Mouse (Mus musculus) heart, adult 2 months (tissue): Measurements from ENCODE around the gene Foxe3. TPM values are rescaled to one million over a fixed set of nuclear protein-coding genes. Genes with fewer than 3 reads are reported as not detected.

ENCODE experiments used
- DNase-seq, 2 experiments: peaks; one replicate each; pipeline ENCODE4 v3.0.0; 2021
- H3K27ac ChIP-seq: fragments of 200-600 bp; 2 replicates; pipeline ENCODE4 v1.8.1; 2022
- H3K27me3 ChIP-seq: fragments of 200-500 bp; 2 replicates; pipeline ENCODE4 v1.6.1; 2012; ENCODE audit warnings: mild to moderate bottlenecking, low read length, inconsistent platforms, mixed read lengths; ENCODE audit not compliant: control insufficient read depth, insufficient read depth
- H3K36me3 ChIP-seq: fragments of 200-500 bp; 2 replicates; pipeline ENCODE4 v1.6.1; 2012; ENCODE audit warnings: low read length, inconsistent platforms; ENCODE audit not compliant: control insufficient read depth, insufficient read depth
- H3K4me1 ChIP-seq: fragments of 200-500 bp; 2 replicates; pipeline ENCODE4 v1.6.1; 2011; ENCODE audit warnings: low read length; ENCODE audit not compliant: control insufficient read depth, insufficient read depth
- H3K4me3 ChIP-seq: fragments of 200-600 bp; 2 replicates; pipeline ENCODE4 v1.8.1; 2022
- H3K79me2 ChIP-seq: fragments of 200-500 bp; replicated peaks from 2 replicates; pipeline ENCODE4 v1.6.1; 2012; ENCODE audit warnings: mild to moderate bottlenecking, inconsistent platforms, low read length, moderate library complexity, mixed read lengths; ENCODE audit not compliant: control insufficient read depth, insufficient read depth
- H3K9ac ChIP-seq: fragments of 200-500 bp; 2 replicates; pipeline ENCODE4 v1.6.1; 2012; ENCODE audit warnings: low read depth, mild to moderate bottlenecking, control low read depth, inconsistent platforms, low read length, mixed read lengths
- CTCF ChIP-seq: fragments of 200-600 bp; IDR thresholded peaks from 2 replicates; pipeline ENCODE4 v1.8.1; 2022; ENCODE audit warnings: antibody characterized with exemption, mild to moderate bottlenecking, moderate library complexity
- EP300 ChIP-seq: fragments of 200-500 bp; IDR thresholded peaks from 2 replicates; pipeline ENCODE4 v1.6.1; 2011; ENCODE audit warnings: low read depth, low read length, control low read depth; ENCODE audit not compliant: insufficient read depth
- POLR2A ChIP-seq: fragments of 200-500 bp; IDR thresholded peaks from 2 replicates; pipeline ENCODE4 v1.6.1; 2011; ENCODE audit warnings: mild to moderate bottlenecking, low read depth, low read length, control low read depth; ENCODE audit not compliant: insufficient read depth
- WGBS: fragments of 180-500 bp; shearing (Covaris S2); methylation state at CpG from one replicate; pipeline ENCODE4 v1.1.7; 2018; 5-methylcytosine and 5-hydroxymethylcytosine counted together
- intact Hi-C: fragments of 180-260 bp; cut with DNase I; formaldehyde crosslinking; loops from one replicate; pipeline ENCODE4 v1.15.1; 2025
- polyA plus RNA-seq: library from polyadenylated mRNA; depleted of rRNA; stranded (reverse); fragments of >200 nt; gene quantifications from 2 replicates; pipeline ENCODE4 v1.2.3, GENCODE M21; 2012; rRNA removed
- total RNA-seq, 2 experiments: library from RNA; stranded (reverse); gene quantifications; 2 replicates each; pipeline ENCODE4 v1.2.3; 2021

Foxe3 gene
- total and polyA plus RNA-seq, 3 experiments = not detected

DNA sequence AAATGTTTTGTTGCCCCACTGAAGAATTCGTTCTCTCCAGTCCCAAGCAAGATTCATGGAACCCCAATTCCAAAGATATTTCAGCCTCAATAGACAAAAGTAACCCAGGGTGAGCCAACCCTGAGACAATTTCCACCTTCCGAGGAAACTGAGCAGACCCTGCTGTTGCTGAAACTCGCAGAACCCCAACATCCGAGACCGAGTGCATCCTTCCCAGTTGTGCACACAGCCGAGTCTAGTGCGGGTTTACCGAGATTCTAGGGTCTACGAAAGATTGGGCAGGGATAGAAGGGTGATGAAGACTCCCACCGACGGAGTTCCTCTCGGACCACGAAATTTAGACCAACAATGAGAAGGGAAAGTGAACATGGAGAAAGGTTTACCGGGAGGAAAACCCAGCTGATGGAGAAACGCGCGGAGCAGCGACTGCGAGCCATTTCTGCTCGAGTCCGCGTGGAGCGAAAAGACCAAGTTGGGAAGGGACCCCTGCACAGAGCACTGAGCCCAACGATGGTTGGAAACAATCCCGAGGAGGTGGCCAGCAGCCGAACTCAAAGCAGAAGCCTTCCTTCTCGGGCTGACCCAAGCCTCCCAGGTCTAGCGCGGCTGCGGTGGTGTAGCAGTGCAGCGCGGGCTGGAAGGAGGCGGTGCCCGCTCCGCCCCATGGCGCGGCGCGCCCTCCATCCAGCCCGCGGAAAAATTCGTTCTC, 24.0 kb downstream of the Foxe3 start:
- Histone ChIP-seq H3K4me3 (no peak overlapping the region), H3K4me1 (0 out of 2 replicates have a peak, but pooled peaks cover 1% of the 10 kb centered on the region), H3K79me2 (no peaks in the 10 kb centered on the region), H3K36me3 (no peaks in the 10 kb centered on the region), H3K27ac (no peak overlapping the region), H3K27me3 (peaks cover 28% of the 10 kb centered on the region), H3K9ac (no peak overlapping the region)
- TF ChIP-seq EP300 (no peak), CTCF (no peak), POLR2A (no peak)
- intact Hi-C loops = no loop called here
- DNase-seq = peak in 1 of 2 experiments; percentile 42
- 4% methylated on average over 42 of the region's 42 CpGs for WGBS

DNA sequence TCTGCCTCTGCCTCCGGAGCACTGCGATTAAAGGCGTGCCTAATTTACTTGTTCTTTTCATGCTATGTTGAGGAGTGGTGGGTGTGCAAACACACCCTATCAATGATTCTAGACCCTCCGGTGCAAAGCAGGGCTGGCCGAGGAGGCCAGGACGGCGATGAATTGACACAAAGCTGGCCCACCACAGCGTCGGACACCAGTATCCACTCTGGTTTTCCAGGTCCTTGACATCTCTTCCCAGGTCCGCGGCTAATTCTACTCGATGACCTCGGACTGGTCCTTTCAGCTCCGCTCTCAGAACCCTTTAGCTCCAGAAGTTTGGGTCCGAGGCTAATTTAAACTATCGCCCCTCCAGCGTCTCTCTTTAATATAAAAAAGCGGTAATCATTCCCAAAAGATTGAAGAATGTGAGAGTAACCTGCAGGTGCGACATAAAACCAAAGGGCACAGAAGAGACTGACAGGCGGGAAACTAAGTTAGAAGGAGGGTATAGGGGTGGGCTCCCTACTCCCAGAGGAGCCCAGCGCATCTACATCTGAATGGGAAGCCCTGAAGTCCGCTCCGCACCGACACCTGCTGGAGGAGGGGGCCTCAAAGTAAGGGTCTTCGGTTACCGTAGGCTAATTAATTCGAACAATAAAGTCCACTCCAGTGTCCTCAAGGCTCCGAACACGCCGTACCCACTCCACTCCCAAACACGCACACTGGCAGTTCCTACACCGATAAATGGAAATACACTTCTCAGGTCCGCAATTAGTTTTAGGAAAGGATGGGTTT, 24.8 kb downstream of the Foxe3 start:
- Histone ChIP-seq H3K9ac (no peak overlapping the region), H3K36me3 (no peaks in the 10 kb centered on the region), H3K79me2 (no peaks in the 10 kb centered on the region), H3K27me3 (peaks cover 28% of the 10 kb centered on the region), H3K4me3 (no peak overlapping the region), H3K4me1 (0 out of 2 replicates have a peak, but pooled peaks cover 1% of the 10 kb centered on the region), H3K27ac (no peak overlapping the region)
- WGBS = 8% methylated on average over 33 of the region's 33 CpGs
- intact Hi-C loops = no loop called here
- no peak for DNase-seq
- TF ChIP-seq EP300 (no peak), POLR2A (no peak), CTCF (no peak)

DNA sequence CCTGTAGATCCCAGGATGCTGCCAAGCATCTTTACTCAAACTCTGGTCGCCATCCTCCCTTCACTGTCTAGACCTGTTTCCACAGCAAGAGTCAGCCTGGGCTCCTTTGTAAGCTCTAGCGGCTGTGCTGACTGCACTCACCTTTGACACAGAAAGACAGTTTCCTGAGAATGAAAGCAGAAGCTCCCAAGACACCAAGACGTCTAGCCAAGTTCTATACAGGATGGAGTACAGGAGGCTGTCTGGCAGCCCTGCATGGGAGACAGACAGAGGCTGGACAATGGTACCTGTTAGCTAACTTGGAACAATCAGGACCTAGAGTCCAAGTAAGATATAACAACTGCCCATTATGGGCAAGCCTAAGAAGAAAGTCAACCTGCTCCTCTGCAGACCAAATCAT, 25.9 kb downstream of the Foxe3 start:
- peaks cover 28% of the 10 kb centered on the region for H3K27me3 ChIP-seq
- 4% methylated on average over 3 of the region's 3 CpGs for WGBS
- no peak for DNase-seq
- no peak overlapping the region for H3K9ac ChIP-seq
- H3K4me1 ChIP-seq = 0 out of 2 replicates have a peak, but pooled peaks cover 1% of the 10 kb centered on the region
- TF ChIP-seq EP300 (no peak), POLR2A (no peak), CTCF (no peak)
- intact Hi-C loops = no loop called here
- H3K36me3 ChIP-seq = no peaks in the 10 kb centered on the region
- H3K79me2 ChIP-seq = no peaks in the 10 kb centered on the region
- no peak overlapping the region for H3K27ac ChIP-seq
- no peak overlapping the region for H3K4me3 ChIP-seq

DNA sequence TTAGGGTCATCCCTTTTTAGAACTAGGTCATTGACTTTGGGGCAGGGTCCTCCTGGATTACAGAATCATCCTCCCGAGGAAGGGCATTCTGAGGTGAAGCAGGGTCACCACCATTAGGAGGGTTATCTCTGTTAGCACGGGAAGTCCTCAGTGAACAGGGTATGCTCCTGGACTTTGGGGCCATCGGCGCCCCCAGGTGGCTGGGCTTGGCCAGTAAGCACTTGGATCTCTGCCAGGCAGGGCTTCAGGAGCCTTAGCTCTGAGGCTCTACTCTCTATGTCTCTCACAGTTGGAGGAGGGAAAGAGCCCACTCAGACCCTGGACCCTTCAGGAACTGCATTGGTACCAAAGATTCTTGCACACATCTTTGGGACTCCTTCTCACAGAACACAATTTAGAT, 28.0 kb downstream of the Foxe3 start:
- H3K4me3 ChIP-seq = no peak overlapping the region
- intact Hi-C loops = no loop called here
- H3K27me3 ChIP-seq = peaks cover 25% of the 10 kb centered on the region
- no peak overlapping the region for H3K27ac ChIP-seq
- DNase-seq = no peak
- 0 out of 2 replicates have a peak, but pooled peaks cover 1% of the 10 kb centered on the region for H3K4me1 ChIP-seq
- no peaks in the 10 kb centered on the region for H3K79me2 ChIP-seq
- no peaks in the 10 kb centered on the region for H3K36me3 ChIP-seq
- WGBS = 14% methylated on average over 4 of the region's 4 CpGs
- peak; percentile 53 for TF ChIP-seq CTCF
- TF ChIP-seq POLR2A = no peak
- no peak overlapping the region for H3K9ac ChIP-seq

DNA sequence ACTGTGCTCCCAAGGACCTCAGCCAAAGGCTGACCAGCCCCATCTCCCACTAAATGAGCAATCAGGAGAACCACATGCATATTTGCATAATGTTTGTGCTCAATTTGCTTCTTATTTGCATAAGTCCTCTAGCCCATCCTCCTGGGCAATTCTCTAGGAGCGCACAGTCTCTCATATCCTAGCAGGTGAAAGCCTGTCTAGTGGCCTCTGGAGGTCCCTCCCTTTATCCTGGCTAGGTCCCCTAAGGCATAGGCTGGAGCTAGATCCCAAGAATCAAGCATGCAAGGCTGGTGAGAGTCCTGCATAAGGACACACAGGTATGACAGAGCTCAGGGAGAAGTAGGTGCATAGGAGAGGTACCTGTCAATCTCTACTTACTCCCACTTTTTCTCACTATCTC, 43.6 kb downstream of the Foxe3 start:
- Histone ChIP-seq H3K36me3 (no peaks in the 10 kb centered on the region), H3K4me3 (no peak overlapping the region), H3K27ac (no peak overlapping the region), H3K9ac (no peak overlapping the region), H3K4me1 (no peaks in the 10 kb centered on the region), H3K27me3 (no peaks in the 10 kb centered on the region), H3K79me2 (no peaks in the 10 kb centered on the region)
- DNase-seq = no peak
- WGBS = 84% methylated on average over 1 of the region's 1 CpGs
- intact Hi-C loops = no loop called here
- TF ChIP-seq POLR2A = no peak
- TF ChIP-seq EP300 = no peak
- TF ChIP-seq CTCF = no peak

DNA sequence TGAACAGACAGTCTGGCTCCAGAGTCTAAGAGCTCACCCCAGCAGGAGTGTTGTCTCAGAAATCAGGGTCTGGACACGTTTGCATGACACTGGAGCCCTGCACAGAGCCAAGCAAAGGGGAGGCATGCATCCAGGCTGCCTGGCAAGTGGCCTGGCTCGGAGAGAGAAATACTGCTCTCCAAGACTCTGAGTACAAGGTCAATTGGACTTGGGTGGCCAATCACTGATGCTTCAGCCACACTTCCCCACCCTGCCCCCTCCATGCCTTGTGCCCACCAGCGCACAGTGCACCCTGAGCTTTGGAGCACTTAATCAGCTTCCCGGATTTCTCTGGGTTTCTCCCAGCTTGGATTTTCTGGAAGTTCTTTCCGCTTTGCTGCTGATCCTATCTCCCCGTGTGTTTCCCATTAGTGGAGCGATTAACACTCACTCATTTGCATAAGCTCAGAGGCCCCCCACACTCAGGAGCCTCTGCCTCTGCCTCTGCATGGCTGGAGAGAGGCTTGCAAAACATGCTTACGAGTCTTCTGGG, 49.3 kb downstream of the Foxe3 start:
- no peak overlapping the region for H3K9ac ChIP-seq
- H3K79me2 ChIP-seq = no peaks in the 10 kb centered on the region
- H3K27ac ChIP-seq = no peak overlapping the region
- no peak overlapping the region for H3K4me3 ChIP-seq
- no peaks in the 10 kb centered on the region for H3K36me3 ChIP-seq
- no peak for DNase-seq
- 32% methylated on average over 8 of the region's 8 CpGs for WGBS
- H3K4me1 ChIP-seq = no peaks in the 10 kb centered on the region
- TF ChIP-seq CTCF (no peak), EP300 (no peak), POLR2A (no peak)
- no peaks in the 10 kb centered on the region for H3K27me3 ChIP-seq
- intact Hi-C loops = no loop called here

Other genes starting within 250 kb of the Foxe3 start
- gene Gm12830, start 104.3 kb downstream of the Foxe3 start, total RNA-seq = not detected
- not detected in 2 replicates for gene Gm12830, start 104.3 kb downstream of the Foxe3 start, polyA plus RNA-seq
- under 1 TPM; 0.16 to 0.32 TPM for gene Foxd2, start 17.1 kb downstream of the Foxe3 start, total RNA-seq
- gene Foxd2, start 17.1 kb downstream of the Foxe3 start, polyA plus RNA-seq = 0.14 and 0.15 TPM in 2 replicates
- gene Cmpk1, start 61.2 kb upstream of the Foxe3 start, total RNA-seq = 10 to 100 TPM; 32.2 to 37.2 TPM
- 7.2 and 12.2 TPM in 2 replicates for gene Cmpk1, start 61.2 kb upstream of the Foxe3 start, polyA plus RNA-seq
- gene Stil, start 74.1 kb upstream of the Foxe3 start, total RNA-seq = under 1 TPM in 1 of 2 experiments, not detected in 1; 0.36 TPM
- 0.08 and 0.12 TPM in 2 replicates for gene Stil, start 74.1 kb upstream of the Foxe3 start, polyA plus RNA-seq
- 1 to 10 TPM; 3.1 to 3.3 TPM for gene Tal1, start 130.4 kb upstream of the Foxe3 start, total RNA-seq
- 2.9 and 4.9 TPM in 2 replicates for gene Tal1, start 130.4 kb upstream of the Foxe3 start, polyA plus RNA-seq
- under 1 TPM; 0.70 to 0.86 TPM for gene Pdzk1ip1, start 162.7 kb upstream of the Foxe3 start, total RNA-seq
- gene Pdzk1ip1, start 162.7 kb upstream of the Foxe3 start, polyA plus RNA-seq = 1.9 and 3.9 TPM in 2 replicates
- gene Cyp4x1, start 208.3 kb upstream of the Foxe3 start, total RNA-seq = not detected
- 0.03 TPM in 1 of 2 replicates, not detected in the other for gene Cyp4x1, start 208.3 kb upstream of the Foxe3 start, polyA plus RNA-seq